Mouse (Mus musculus) olfactory bulb, adult 2 months (tissue): ENCODE measurements around the gene Dpf1.

Experiments
- CTCF ChIP-seq: fragments of 200-500 bp; IDR thresholded peaks from 2 replicates; pipeline ENCODE4 v1.5.1; 2012; ENCODE audit warnings: low read depth, mild to moderate bottlenecking, low read length, moderate library complexity; ENCODE audit not compliant: insufficient read depth
- POLR2A ChIP-seq: fragments of 200-500 bp; IDR thresholded peaks from 2 replicates; pipeline ENCODE4 v1.6.1; 2012; ENCODE audit warnings: mild to moderate bottlenecking, low read depth, low read length, moderate library complexity; ENCODE audit not compliant: insufficient read depth

DNA sequence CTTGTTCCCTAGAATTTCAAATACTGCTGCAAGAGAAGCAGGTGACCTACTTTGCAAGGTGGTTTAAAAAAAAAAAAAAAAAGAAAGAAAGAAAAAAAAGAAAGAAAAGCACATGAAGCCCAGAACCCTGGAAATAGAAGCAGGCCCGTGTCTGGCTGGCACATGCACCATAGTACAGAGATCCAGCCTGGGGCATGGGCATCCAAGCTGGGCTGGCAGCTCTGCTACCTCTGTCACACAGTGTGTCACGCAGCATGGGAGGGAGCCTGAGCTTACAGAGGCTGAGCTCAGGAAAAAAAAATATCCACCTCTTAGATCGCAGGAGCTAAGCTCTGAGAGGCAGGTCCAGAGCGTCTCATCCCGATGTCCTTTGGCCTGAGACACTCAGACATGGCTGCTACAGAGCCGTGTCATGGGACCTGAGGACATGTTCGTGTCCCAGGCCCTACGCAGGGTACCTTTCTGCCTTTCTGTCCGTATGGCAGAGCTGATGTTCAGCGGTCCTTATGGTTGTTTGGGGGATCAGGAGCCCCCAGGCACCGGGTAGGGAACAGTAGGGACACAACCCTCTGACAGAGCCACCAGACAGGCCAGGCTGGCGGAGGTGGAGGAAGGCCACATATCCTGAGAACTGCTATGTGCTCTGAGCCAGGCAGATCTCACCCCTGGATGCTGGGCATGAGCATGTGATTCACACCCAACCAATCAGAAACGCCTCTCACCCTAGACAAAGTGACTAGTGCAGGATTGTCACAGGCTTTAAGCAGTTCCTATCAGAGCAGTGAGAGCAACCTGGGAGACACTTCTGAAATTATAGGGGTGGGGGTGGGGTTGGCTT lies 63.6 kb downstream of the Dpf1 start:
- TF ChIP-seq CTCF (no peak), POLR2A (no peak)
